Mouse (Mus musculus): Measurements from ENCODE around the gene Wdr54. TPM values are rescaled to one million over a fixed set of nuclear protein-coding genes. Genes with fewer than 3 reads are reported as not detected.
A peak's percentile ranks its signal among the peaks of the same experiment; 100 is the strongest.

Wdr54 gene
- polyA plus RNA-seq, 1 experiment from 2014 or later: 12.3 TPM

GRCm38 (mm10) chr6:83111510-83112136 is 44.6 kb downstream of the Wdr54 start:
- Histone ChIP-seq H3K4me3 (ENCODE audit: low read depth, low read length) (no peak overlapping the region), H3K27me3 (ENCODE audit: control insufficient read depth, insufficient read depth, low read length) (no peaks in the 10 kb centered on the region), H3K4me1 (replicated peaks; ENCODE audit: control insufficient read depth, insufficient read depth, low read length) (peaks cover 6% of the 10 kb centered on the region; the same call in 1 of the 2 replicates), H3K9ac (ENCODE audit: low read depth, low read length) (no peak overlapping the region), H3K27ac (ENCODE audit: low read depth, low read length) (no peak overlapping the region), H3K4me2 (replicated peaks; ENCODE audit: low read depth, low read length) (no peak overlapping the region), H3K9me3 (ENCODE audit: control insufficient read depth, low read length) (no peaks in the 10 kb centered on the region), H3K36me3 (ENCODE audit: control insufficient read depth, insufficient read depth, low read length) (no peaks in the 10 kb centered on the region)
- WGBS: 95% methylated on average over 4 of the region's 4 CpGs
- DNase-seq (ENCODE audit: low spot score): no peak
- ATAC-seq (ENCODE audit: low FRiP score): no peak

- Histone ChIP-seq H3K27ac (ENCODE audit: low read depth, low read length) (peak within 1 kb of the TSS; percentile 74), H3K27me3 (ENCODE audit: control insufficient read depth, insufficient read depth, low read length) (no peaks in the 10 kb centered on the region), H3K36me3 (ENCODE audit: control insufficient read depth, insufficient read depth, low read length) (no peaks in the 10 kb centered on the region), H3K4me2 (replicated peaks; ENCODE audit: low read depth, low read length) (peak within 1 kb of the TSS; percentile 87), H3K9ac (ENCODE audit: low read depth, low read length) (peak within 1 kb of the TSS; percentile 90), H3K4me3 (ENCODE audit: low read depth, low read length) (peak within 1 kb of the TSS; percentile 94), H3K4me1 (replicated peaks; ENCODE audit: control insufficient read depth, insufficient read depth, low read length) (peaks cover 5% of the 10 kb centered on the region; the same call in 1 of the 2 replicates), H3K9me3 (ENCODE audit: control insufficient read depth, low read length) (no peaks in the 10 kb centered on the region)
- ATAC-seq (ENCODE audit: low FRiP score) (peak; percentile 89), DNase-seq (ENCODE audit: low spot score) (peak; percentile 88)
- under 1% methylated on average over 76 of the region's 76 CpGs for WGBS
These were observed 47.2 kb downstream of the Wdr54 start, which contains the start of gene Mrpl53 for GRCm38 (mm10) chr6:83108762-83109668. Mrpl53 (plus strand) TSS chr6:83109040.

- H3K27ac ChIP-seq (ENCODE audit: low read depth, low read length): no peak overlapping the region
- H3K4me2 ChIP-seq (replicated peaks; ENCODE audit: low read depth, low read length): peak overlapping the region; percentile 87
- 33% methylated on average over 13 of the region's 13 CpGs for whole genome bisulfite sequencing
- peak overlapping the region; percentile 94; the same call in 1 of the 2 replicates for H3K4me3 ChIP-seq (ENCODE audit: low read depth, low read length)
- ATAC-seq (ENCODE audit: low FRiP score): peak; percentile 42
- H3K27me3 ChIP-seq (ENCODE audit: control insufficient read depth, insufficient read depth, low read length): no peaks in the 10 kb centered on the region
- H3K9ac ChIP-seq (ENCODE audit: low read depth, low read length): no peak overlapping the region
- H3K9me3 ChIP-seq (ENCODE audit: control insufficient read depth, low read length): no peaks in the 10 kb centered on the region
- H3K36me3 ChIP-seq (ENCODE audit: control insufficient read depth, insufficient read depth, low read length): no peaks in the 10 kb centered on the region
- DNase-seq (ENCODE audit: low spot score): peak; percentile 89
- peaks cover 11% of the 10 kb centered on the region; the same call in 1 of the 2 replicates for H3K4me1 ChIP-seq (replicated peaks; ENCODE audit: control insufficient read depth, insufficient read depth, low read length)
These were observed 48.4 kb downstream of the Wdr54 start for GRCm38 (mm10) chr6:83107566-83108400.

GRCm38 (mm10) chr6:83104158-83104557 is 52.0 kb downstream of the Wdr54 start:
- 83% methylated on average over 4 of the region's 4 CpGs for WGBS
- Histone ChIP-seq H3K27me3 (ENCODE audit: control insufficient read depth, insufficient read depth, low read length) (no peaks in the 10 kb centered on the region), H3K4me3 (ENCODE audit: low read depth, low read length) (no peak overlapping the region), H3K4me2 (replicated peaks; ENCODE audit: low read depth, low read length) (no peak overlapping the region), H3K9me3 (ENCODE audit: control insufficient read depth, low read length) (no peaks in the 10 kb centered on the region), H3K27ac (ENCODE audit: low read depth, low read length) (no peak overlapping the region), H3K4me1 (replicated peaks; ENCODE audit: control insufficient read depth, insufficient read depth, low read length) (peaks cover 12% of the 10 kb centered on the region; the same call in 1 of the 2 replicates), H3K36me3 (ENCODE audit: control insufficient read depth, insufficient read depth, low read length) (no peaks in the 10 kb centered on the region), H3K9ac (ENCODE audit: low read depth, low read length) (no peak overlapping the region)
- DNase-seq (ENCODE audit: low spot score) (no peak), ATAC-seq (ENCODE audit: low FRiP score) (no peak)

- peaks cover 11% of the 10 kb centered on the region; the same call in 1 of the 2 replicates for H3K4me1 ChIP-seq (replicated peaks; ENCODE audit: control insufficient read depth, insufficient read depth, low read length)
- no peaks in the 10 kb centered on the region for H3K36me3 ChIP-seq (ENCODE audit: control insufficient read depth, insufficient read depth, low read length)
- no peaks in the 10 kb centered on the region for H3K9me3 ChIP-seq (ENCODE audit: control insufficient read depth, low read length)
- H3K4me3 ChIP-seq (ENCODE audit: low read depth, low read length): no peak overlapping the region
- ATAC-seq (ENCODE audit: low FRiP score) (no peak), DNase-seq (ENCODE audit: low spot score) (no peak)
- peak overlapping the region; percentile 96 for H3K4me2 ChIP-seq (replicated peaks; ENCODE audit: low read depth, low read length)
- H3K27me3 ChIP-seq (ENCODE audit: control insufficient read depth, insufficient read depth, low read length): no peaks in the 10 kb centered on the region
- WGBS: 49% methylated on average over 11 of the region's 11 CpGs
- H3K27ac ChIP-seq (ENCODE audit: low read depth, low read length): no peak overlapping the region
- H3K9ac ChIP-seq (ENCODE audit: low read depth, low read length): no peak overlapping the region; the same call in 1 of the 2 replicates
These were observed 53.0 kb downstream of the Wdr54 start for GRCm38 (mm10) chr6:83103130-83103650.

GRCm38 (mm10) chr6:83101688-83102556 is 54.3 kb downstream of the Wdr54 start:
- Histone ChIP-seq H3K36me3 (ENCODE audit: control insufficient read depth, insufficient read depth, low read length) (no peaks in the 10 kb centered on the region), H3K27me3 (ENCODE audit: control insufficient read depth, insufficient read depth, low read length) (no peaks in the 10 kb centered on the region), H3K4me1 (replicated peaks; ENCODE audit: control insufficient read depth, insufficient read depth, low read length) (peaks cover 8% of the 10 kb centered on the region; the same call in 1 of the 2 replicates), H3K27ac (ENCODE audit: low read depth, low read length) (peak overlapping the region; percentile 64), H3K9ac (ENCODE audit: low read depth, low read length) (peak overlapping the region; percentile 76), H3K9me3 (ENCODE audit: control insufficient read depth, low read length) (no peaks in the 10 kb centered on the region), H3K4me2 (replicated peaks; ENCODE audit: low read depth, low read length) (peak overlapping the region; percentile 96), H3K4me3 (ENCODE audit: low read depth, low read length) (peak overlapping the region; percentile 56)
- ATAC-seq (ENCODE audit: low FRiP score) (peak; percentile 84), DNase-seq (ENCODE audit: low spot score) (peak; percentile 70)
- WGBS: under 1% methylated on average over 74 of the region's 74 CpGs

GRCm38 (mm10) chr6:83101316-83101687 is 54.9 kb downstream of the Wdr54 start, which contains the start of the genes Ccdc142 and Gm42688:
Ccdc142 (plus strand) TSS chr6:83101601.
Gm42688 (plus strand) TSS chr6:83101617.
- Histone ChIP-seq H3K27ac (ENCODE audit: low read depth, low read length) (peak within 1 kb of the TSS; percentile 64), H3K4me2 (replicated peaks; ENCODE audit: low read depth, low read length) (peak within 1 kb of the TSS; percentile 96), H3K4me1 (replicated peaks; ENCODE audit: control insufficient read depth, insufficient read depth, low read length) (peaks cover 8% of the 10 kb centered on the region; the same call in 1 of the 2 replicates), H3K9me3 (ENCODE audit: control insufficient read depth, low read length) (no peaks in the 10 kb centered on the region), H3K4me3 (ENCODE audit: low read depth, low read length) (peak within 1 kb of the TSS; percentile 56), H3K36me3 (ENCODE audit: control insufficient read depth, insufficient read depth, low read length) (no peaks in the 10 kb centered on the region), H3K27me3 (ENCODE audit: control insufficient read depth, insufficient read depth, low read length) (no peaks in the 10 kb centered on the region), H3K9ac (ENCODE audit: low read depth, low read length) (peak within 1 kb of the TSS; percentile 76)
- peak; percentile 87 for ATAC-seq (ENCODE audit: low FRiP score)
- 1% methylated on average over 20 of the region's 25 CpGs for WGBS
- DNase-seq (ENCODE audit: low spot score): peak; percentile 84
